Mouse (Mus musculus): Measurements from ENCODE around the gene Lztr1.

DNA sequence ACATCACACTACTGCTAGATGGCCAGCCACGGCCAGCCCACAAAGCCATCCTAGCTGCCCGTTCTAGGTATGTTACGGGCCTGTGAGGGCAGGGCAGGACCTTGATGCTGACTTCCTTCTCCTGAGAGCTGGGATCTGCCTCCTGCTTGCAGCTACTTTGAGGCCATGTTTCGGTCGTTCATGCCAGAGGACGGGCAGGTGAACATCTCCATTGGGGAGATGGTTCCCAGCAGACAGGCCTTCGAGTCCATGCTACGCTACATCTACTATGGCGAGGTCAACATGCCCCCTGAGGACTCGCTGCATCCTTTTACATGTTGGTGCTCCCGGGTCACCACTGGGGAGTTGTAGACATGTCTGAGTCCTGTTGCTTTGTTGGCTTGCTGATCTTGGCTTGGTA, 15.7 kb downstream of the Lztr1 start:
- TF ChIP-seq EP300 (optimal IDR thresholded peaks at IDR 0.05) (no peak), CTCF (IDR thresholded peaks at IDR 0.05; ENCODE audit: low read depth) (no peak)

Measured in stomach, postnatal 0 days (tissue).